Mouse (Mus musculus) midbrain, embryonic 13.5 days (tissue): ENCODE data around the gene Adam10. TPM values are rescaled to one million over a fixed set of nuclear protein-coding genes. Genes with fewer than 3 reads are reported as not detected.

Experiments
- ATAC-seq: fragments of 200-750 bp; cut with Nextera tagmentation; 2 replicates; pipeline ENCODE4 v1.8.0; 2017; ENCODE audit warnings: mild to moderate bottlenecking, moderate TSS enrichment, moderate library complexity
- H3K27ac ChIP-seq: fragments of 300-500 bp; sonication (generic); 2 replicates; pipeline ENCODE4 v1.5.1; 2015; ENCODE audit warnings: inconsistent platforms, mild to moderate bottlenecking, moderate library complexity
- H3K27me3 ChIP-seq: fragments of 300-500 bp; sonication (generic); 2 replicates; pipeline ENCODE4 v1.6.1; 2015; ENCODE audit warnings: mild to moderate bottlenecking, inconsistent platforms
- H3K36me3 ChIP-seq: fragments of 300-500 bp; sonication (generic); 2 replicates; pipeline ENCODE4 v1.6.1; 2015; ENCODE audit warnings: mild to moderate bottlenecking, inconsistent platforms
- H3K4me1 ChIP-seq: fragments of 300-500 bp; sonication (generic); replicated peaks from 2 replicates; pipeline ENCODE4 v1.6.1; 2015; ENCODE audit warnings: inconsistent platforms
- H3K4me2 ChIP-seq: fragments of 300-500 bp; sonication (generic); replicated peaks from 2 replicates; pipeline ENCODE4 v1.6.1; 2015; ENCODE audit warnings: moderate library complexity, mild to moderate bottlenecking, inconsistent platforms
- H3K4me3 ChIP-seq: fragments of 300-500 bp; sonication (generic); replicated peaks from 2 replicates; pipeline ENCODE4 v1.5.1; 2015; ENCODE audit warnings: mild to moderate bottlenecking, inconsistent platforms
- H3K9ac ChIP-seq: fragments of 300-500 bp; sonication (generic); replicated peaks from 2 replicates; pipeline ENCODE4 v1.6.1; 2015; ENCODE audit warnings: mild to moderate bottlenecking, inconsistent platforms
- H3K9me3 ChIP-seq: fragments of 300-500 bp; sonication (generic); 2 replicates; pipeline ENCODE4 v1.6.1; 2016; ENCODE audit warnings: mild to moderate bottlenecking, inconsistent platforms
- WGBS: fragments of 180-500 bp; shearing (Covaris S2); methylation state at CpG from one replicate; pipeline ENCODE4 v1.1.7; 2015; 5-methylcytosine and 5-hydroxymethylcytosine counted together
- polyA plus RNA-seq: library from polyadenylated mRNA; unstranded; fragments of >200 nt; fragmentation: Nextera tagmentation; extraction: Ambion mirVana; gene quantifications from 2 replicates; pipeline ENCODE4 v1.2.1, GENCODE M21; 2015

Gene Adam10
- polyA plus RNA-seq, 1 experiment from 2014 or later, result 68.5 TPM

DNA sequence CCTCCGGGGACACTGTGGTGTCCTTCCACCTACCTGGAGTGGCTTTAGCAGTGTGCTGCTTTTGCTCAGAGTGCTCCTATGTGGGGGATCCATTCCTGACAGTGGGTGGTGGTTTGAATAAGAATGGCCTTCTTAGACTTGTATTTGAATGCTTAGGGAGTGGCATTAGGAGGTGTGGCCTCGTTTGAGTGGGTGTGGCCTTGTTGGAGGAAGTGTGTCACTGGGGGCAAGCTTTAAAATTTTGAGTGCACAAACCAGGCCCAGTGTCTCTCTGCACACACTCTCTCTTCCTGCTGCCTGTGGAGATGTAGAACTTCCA, 116.6 kb downstream of the Adam10 start:
- H3K4me3 ChIP-seq, result no peak overlapping the region
- no peak for ATAC-seq
- no peaks in the 10 kb centered on the region; the same call in 1 of the 2 replicates for H3K4me1 ChIP-seq
- 59% methylated on average over 2 of the region's 2 CpGs for WGBS
- no peaks in the 10 kb centered on the region for H3K36me3 ChIP-seq
- no peak overlapping the region for H3K4me2 ChIP-seq
- H3K9me3 ChIP-seq, result no peaks in the 10 kb centered on the region
- H3K9ac ChIP-seq, result no peak overlapping the region
- H3K27ac ChIP-seq, result no peak overlapping the region
- H3K27me3 ChIP-seq, result no peaks in the 10 kb centered on the region

- H3K9me3 ChIP-seq, result no peaks in the 10 kb centered on the region
- no peak overlapping the region for H3K4me3 ChIP-seq
- no peak overlapping the region for H3K9ac ChIP-seq
- H3K36me3 ChIP-seq, result no peaks in the 10 kb centered on the region
- peaks cover 7% of the 10 kb centered on the region for H3K4me1 ChIP-seq
- ATAC-seq, result no peak
- 61% methylated on average over 8 of the region's 8 CpGs for whole genome bisulfite sequencing
- no peaks in the 10 kb centered on the region for H3K27me3 ChIP-seq
- H3K4me2 ChIP-seq, result no peak overlapping the region
- H3K27ac ChIP-seq, result no peak overlapping the region
Measured at GRCm38 (mm10) chr9:70800588-70801315, 122.0 kb downstream of the Adam10 start.

GRCm38 (mm10) chr9:70801761-70802160, 123.0 kb downstream of the Adam10 start:
- no peak overlapping the region for H3K4me3 ChIP-seq
- 99% methylated on average over 3 of the region's 3 CpGs for WGBS
- H3K4me2 ChIP-seq, result no peak overlapping the region
- H3K36me3 ChIP-seq, result no peaks in the 10 kb centered on the region
- peaks cover 7% of the 10 kb centered on the region for H3K4me1 ChIP-seq
- no peak for ATAC-seq
- H3K27me3 ChIP-seq, result no peaks in the 10 kb centered on the region
- no peak overlapping the region for H3K27ac ChIP-seq
- H3K9ac ChIP-seq, result no peak overlapping the region
- no peaks in the 10 kb centered on the region for H3K9me3 ChIP-seq

GRCm38 (mm10) chr9:70802816-70803215, 124.0 kb downstream of the Adam10 start:
- Histone ChIP-seq H3K27ac (no peak overlapping the region), H3K36me3 (no peaks in the 10 kb centered on the region), H3K4me2 (no peak overlapping the region), H3K9ac (no peak overlapping the region), H3K27me3 (no peaks in the 10 kb centered on the region), H3K9me3 (no peaks in the 10 kb centered on the region), H3K4me3 (no peak overlapping the region), H3K4me1 (peaks cover 7% of the 10 kb centered on the region)
- ATAC-seq, result no peak
- WGBS, result 82% methylated on average over 3 of the region's 3 CpGs

DNA sequence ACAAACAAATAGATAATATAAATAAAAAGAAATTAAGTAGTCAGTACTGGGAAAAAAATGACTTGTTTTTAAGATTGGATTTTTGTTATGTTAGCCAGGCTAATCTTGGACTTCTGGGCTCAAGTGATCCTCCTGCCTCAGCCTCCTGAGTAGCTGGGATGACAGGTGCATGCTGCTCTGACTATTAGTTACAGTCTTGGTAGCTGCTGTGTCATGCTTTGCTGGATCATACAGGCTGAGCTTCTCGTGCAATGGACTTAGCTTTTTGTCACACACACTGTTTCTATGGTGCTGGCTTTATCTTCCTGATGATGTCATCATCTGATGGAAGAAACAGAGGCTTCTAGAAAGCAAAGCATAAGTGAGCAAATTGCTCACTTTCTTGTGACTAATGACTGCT, 127.3 kb downstream of the Adam10 start:
- no peak for ATAC-seq
- H3K9ac ChIP-seq, result no peak overlapping the region
- H3K27ac ChIP-seq, result no peak overlapping the region
- H3K9me3 ChIP-seq, result no peaks in the 10 kb centered on the region
- no peak overlapping the region for H3K4me2 ChIP-seq
- peaks cover 9% of the 10 kb centered on the region for H3K4me1 ChIP-seq
- no peaks in the 10 kb centered on the region for H3K36me3 ChIP-seq
- H3K4me3 ChIP-seq, result no peak overlapping the region
- H3K27me3 ChIP-seq, result no peaks in the 10 kb centered on the region
- WGBS, result 57% methylated on average over 1 of the region's 1 CpGs

GRCm38 (mm10) chr9:70807714-70808113, 128.9 kb downstream of the Adam10 start:
- no peaks in the 10 kb centered on the region for H3K27me3 ChIP-seq
- no peak overlapping the region for H3K9ac ChIP-seq
- no peaks in the 10 kb centered on the region for H3K9me3 ChIP-seq
- peaks cover 8% of the 10 kb centered on the region; the same call in 1 of the 2 replicates for H3K4me1 ChIP-seq
- ATAC-seq, result no peak
- H3K27ac ChIP-seq, result no peak overlapping the region
- H3K36me3 ChIP-seq, result no peaks in the 10 kb centered on the region
- no peak overlapping the region for H3K4me2 ChIP-seq
- 74% methylated on average over 11 of the region's 11 CpGs for WGBS
- H3K4me3 ChIP-seq, result no peak overlapping the region

DNA sequence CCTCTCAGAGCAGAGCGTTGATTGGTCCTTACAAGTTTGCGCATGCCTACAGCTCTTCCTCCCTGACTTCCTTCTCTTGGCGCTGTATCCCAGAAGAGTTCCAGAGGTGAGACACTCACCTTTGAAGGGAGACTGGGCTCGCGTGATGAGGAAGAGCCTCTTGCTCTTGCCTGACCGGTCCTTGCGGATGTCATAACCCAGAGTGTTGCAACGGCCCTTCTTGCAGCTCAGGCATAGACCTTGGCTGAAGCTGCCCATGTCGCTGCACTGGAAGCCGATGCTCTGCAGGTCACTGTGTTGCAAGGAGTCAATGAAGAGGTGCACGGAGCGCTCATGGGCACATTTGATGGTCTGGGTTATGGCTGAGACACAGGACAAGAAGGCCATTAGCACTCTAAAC, 133.8 kb downstream of the Adam10 start:
- Histone ChIP-seq H3K27ac (no peak overlapping the region), H3K4me2 (no peak overlapping the region), H3K9me3 (no peaks in the 10 kb centered on the region), H3K9ac (no peak overlapping the region), H3K27me3 (no peaks in the 10 kb centered on the region), H3K36me3 (no peaks in the 10 kb centered on the region), H3K4me3 (no peak overlapping the region), H3K4me1 (peaks cover 23% of the 10 kb centered on the region; the same call in 1 of the 2 replicates)
- WGBS, result 95% methylated on average over 12 of the region's 12 CpGs
- ATAC-seq, result no peak

DNA sequence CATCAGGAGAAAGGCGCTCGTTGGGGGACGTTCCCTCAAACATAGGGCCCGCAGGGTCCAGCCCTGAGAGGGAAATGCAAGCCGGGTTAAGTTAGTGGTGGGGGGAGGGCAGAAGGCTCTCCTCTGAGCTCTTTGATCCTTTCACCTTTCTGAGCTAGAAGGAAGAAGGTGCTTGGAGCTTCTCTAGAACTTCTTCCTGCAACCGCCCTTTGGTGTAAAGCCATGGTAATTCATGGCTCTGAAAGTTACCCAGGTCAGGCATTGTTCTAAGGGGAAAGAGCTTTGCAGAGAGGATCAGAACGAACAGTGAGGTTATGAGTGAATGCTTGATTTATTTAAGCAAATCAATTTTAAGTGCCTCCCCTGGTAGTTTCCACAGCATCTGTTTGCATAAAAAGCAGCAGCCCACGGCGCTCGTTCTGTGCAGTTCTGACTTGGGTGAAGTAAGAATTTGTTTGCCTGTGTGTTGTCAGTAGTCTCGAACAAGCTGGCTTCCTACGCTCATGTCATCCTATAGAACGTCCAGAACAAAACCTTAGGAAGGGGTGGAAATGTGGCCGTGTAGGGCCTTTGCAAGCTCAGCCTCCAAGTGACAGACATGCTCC, 138.0 kb downstream of the Adam10 start:
- Histone ChIP-seq H3K9me3 (no peaks in the 10 kb centered on the region), H3K4me2 (no peak overlapping the region), H3K27ac (no peak overlapping the region), H3K27me3 (no peaks in the 10 kb centered on the region), H3K4me3 (no peak overlapping the region), H3K36me3 (no peaks in the 10 kb centered on the region), H3K9ac (no peak overlapping the region), H3K4me1 (peaks cover 15% of the 10 kb centered on the region; the same call in 1 of the 2 replicates)
- WGBS, result 62% methylated on average over 14 of the region's 14 CpGs
- ATAC-seq, result no peak

- Histone ChIP-seq H3K4me2 (no peak overlapping the region), H3K27ac (no peak overlapping the region), H3K4me1 (peaks cover 15% of the 10 kb centered on the region; the same call in 1 of the 2 replicates), H3K4me3 (no peak overlapping the region), H3K36me3 (no peaks in the 10 kb centered on the region), H3K9me3 (no peaks in the 10 kb centered on the region), H3K9ac (no peak overlapping the region), H3K27me3 (no peaks in the 10 kb centered on the region)
- ATAC-seq, result peak; percentile 50; the same call in 1 of the 2 replicates
- 24% methylated on average over 1 of the region's 1 CpGs for WGBS
Measured at GRCm38 (mm10) chr9:70817396-70817795, 138.6 kb downstream of the Adam10 start.

DNA sequence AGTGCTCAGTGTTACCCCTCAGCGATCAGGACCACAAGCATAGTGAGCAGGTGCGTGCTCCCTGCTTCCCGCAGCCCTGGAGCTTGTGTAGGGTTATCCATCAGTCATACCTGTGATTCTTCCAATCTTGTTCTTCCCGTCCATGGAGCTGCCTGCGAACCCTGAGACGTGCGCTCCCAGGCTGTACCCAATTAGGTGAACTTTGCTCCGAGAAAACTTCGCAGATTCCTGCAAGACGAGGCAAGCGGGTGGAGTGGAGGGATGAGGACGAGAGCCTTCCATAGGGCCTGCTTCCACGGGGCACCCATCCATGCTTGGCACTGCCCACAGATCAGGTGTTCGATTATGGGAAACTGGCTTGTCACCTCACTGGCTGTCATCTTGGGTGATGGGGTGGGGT, 139.9 kb downstream of the Adam10 start:
- no peaks in the 10 kb centered on the region for H3K36me3 ChIP-seq
- H3K27me3 ChIP-seq, result no peaks in the 10 kb centered on the region
- H3K9ac ChIP-seq, result no peak overlapping the region
- no peak overlapping the region for H3K4me3 ChIP-seq
- no peaks in the 10 kb centered on the region for H3K9me3 ChIP-seq
- no peak overlapping the region for H3K4me2 ChIP-seq
- no peak overlapping the region for H3K27ac ChIP-seq
- ATAC-seq, result no peak
- peaks cover 15% of the 10 kb centered on the region; the same call in 1 of the 2 replicates for H3K4me1 ChIP-seq
- 87% methylated on average over 14 of the region's 14 CpGs for WGBS

GRCm38 (mm10) chr9:70824103-70824502, 145.3 kb downstream of the Adam10 start:
- H3K36me3 ChIP-seq, result no peaks in the 10 kb centered on the region
- WGBS, result 82% methylated on average over 3 of the region's 3 CpGs
- no peak for ATAC-seq
- no peaks in the 10 kb centered on the region for H3K4me1 ChIP-seq
- no peak overlapping the region for H3K9ac ChIP-seq
- no peak overlapping the region for H3K4me3 ChIP-seq
- no peak overlapping the region for H3K27ac ChIP-seq
- no peak overlapping the region for H3K4me2 ChIP-seq
- no peaks in the 10 kb centered on the region for H3K9me3 ChIP-seq
- H3K27me3 ChIP-seq, result no peaks in the 10 kb centered on the region

DNA sequence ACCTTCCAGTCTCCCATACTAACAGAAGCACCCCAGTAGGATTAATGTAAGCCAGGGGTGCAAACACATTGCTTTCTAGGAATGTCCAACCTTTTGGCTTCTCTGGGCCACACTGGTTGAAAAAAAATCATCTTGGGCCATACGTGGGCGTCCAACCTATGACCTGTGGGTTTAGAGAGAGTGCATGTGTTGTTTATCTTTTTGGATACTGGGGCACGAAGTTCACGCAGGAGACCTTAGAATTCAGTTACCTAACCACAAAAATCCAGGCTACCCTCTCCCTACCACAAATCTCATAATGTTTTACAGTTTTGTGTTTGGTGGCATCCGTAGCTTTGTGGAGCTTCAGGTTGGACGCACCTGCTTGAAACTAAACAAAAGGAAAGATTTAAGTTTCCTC, 149.1 kb downstream of the Adam10 start:
- Histone ChIP-seq H3K27me3 (no peaks in the 10 kb centered on the region), H3K36me3 (no peaks in the 10 kb centered on the region), H3K4me3 (no peak overlapping the region), H3K9me3 (no peaks in the 10 kb centered on the region), H3K4me2 (no peak overlapping the region), H3K27ac (no peak overlapping the region), H3K9ac (no peak overlapping the region), H3K4me1 (no peaks in the 10 kb centered on the region)
- no peak for ATAC-seq
- 93% methylated on average over 6 of the region's 6 CpGs for WGBS
